ENCODE assay signal across 29 mouse cellular contexts in the genomic region with DNA sequence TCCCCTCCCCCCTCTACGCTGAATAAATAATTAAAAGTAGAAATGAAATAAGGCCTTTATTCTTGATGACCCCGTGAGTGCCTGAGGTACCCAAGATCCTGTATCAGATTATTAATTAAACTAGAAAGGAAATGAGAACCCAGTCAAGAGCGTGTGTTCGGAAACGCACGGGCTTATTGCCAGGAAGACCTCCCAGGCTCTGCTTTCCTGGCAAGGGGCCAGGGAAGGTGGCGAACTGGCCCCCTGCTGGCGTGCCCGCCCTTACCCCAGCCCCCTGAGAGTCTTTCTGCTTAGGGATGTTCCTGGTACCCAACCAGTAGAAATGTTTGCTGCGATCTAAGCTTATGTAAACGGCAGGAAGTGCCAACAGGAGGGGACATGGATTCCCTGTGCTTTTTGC. TPM values are rescaled to one million over a fixed set of nuclear protein-coding genes. Genes with fewer than 3 reads are reported as not detected.
A peak's percentile ranks its signal among the peaks of the same experiment; 100 is the strongest.
DNase-seq lines count a peak whose midpoint lies in the region; ATAC-seq and TF ChIP-seq lines count a peak whose summit lies in the region.
"Had no signal": no experiment of that assay in that cellular context is flagged by ENCODE, and none has a peak within 500 bp of the region (broad histone marks: within the 10 kb centered on the region; RNA-seq: fewer than 3 reads in every experiment).

No protein-coding gene starts in this region.

- no peak overlapping the region for H3K4me3 ChIP-seq in embryonic facial prominence, embryonic 14.5 days (ENCODE audit: low read depth, low read length)
- H3K4me3 ChIP-seq in embryonic facial prominence, embryonic 10.5 days: no peak overlapping the region
- no peak overlapping the region for H3K4me3 ChIP-seq in limb, embryonic 14.5 days (replicated peaks; ENCODE audit: low read length)
- no peak overlapping the region for H3K4me3 ChIP-seq in limb, embryonic 10.5 days
- H3K4me3 ChIP-seq: embryonic facial prominence, embryonic 13.5 days; erythroblast, embryonic 14.5 days; forebrain, embryonic 13.5 days; heart, adult 2 months; heart, embryonic 13.5 days; limb, embryonic 15.5 days; liver, embryonic 13.5 days; neural tube, embryonic 12.5 days had no signal

- no peak overlapping the region for H3K9ac ChIP-seq in embryonic facial prominence, embryonic 14.5 days (ENCODE audit: low read depth, low read length)
- H3K9ac ChIP-seq in limb, embryonic 14.5 days (ENCODE audit: low read depth, low read length, severe bottlenecking): no peak overlapping the region
- H3K9ac ChIP-seq: embryonic facial prominence, embryonic 13.5 days; forebrain, embryonic 13.5 days; heart, embryonic 13.5 days; hindbrain, embryonic 14.5 days; limb, embryonic 15.5 days; liver, embryonic 13.5 days; neural tube, embryonic 12.5 days had no signal

- no peak for DNase-seq in embryonic facial prominence, embryonic 14.5 days (ENCODE audit: low spot score)
- no peak for DNase-seq in embryonic facial prominence, embryonic 10.5 days (ENCODE audit: low spot score)
- peak; percentile 30 for DNase-seq in kidney, adult 9 months
- DNase-seq in kidney, adult 11 months: no peak
- DNase-seq in limb, embryonic 14.5 days (ENCODE audit: low spot score): no peak
- no peak for DNase-seq in limb, embryonic 10.5 days (ENCODE audit: low spot score)
- peak; percentile 31 to 48 for DNase-seq in kidney, postnatal 36 days
- DNase-seq: adrenal gland, postnatal 10 days; cerebellum, adult 9-10 months; embryo, embryonic 11 days; gastrocnemius, postnatal 36 days; heart, adult 2 months; heart, postnatal 10 days; liver, embryonic 13.5 days; lung, adult 18-20 months; lung, postnatal 36 days; right cerebral cortex, postnatal 14 days; thymus, postnatal 4 days had no signal

- 0 out of 2 replicates have a peak, but pooled peaks cover 7% of the 10 kb centered on the region for H3K36me3 ChIP-seq in embryonic facial prominence, embryonic 14.5 days (ENCODE audit: control insufficient read depth, insufficient read depth, low read length)
- H3K36me3 ChIP-seq in embryonic facial prominence, embryonic 10.5 days (replicated peaks): peaks cover 9% of the 10 kb centered on the region
- no peaks in the 10 kb centered on the region for H3K36me3 ChIP-seq in limb, embryonic 14.5 days (ENCODE audit: control insufficient read depth, insufficient read depth, low read length)
- H3K36me3 ChIP-seq in limb, embryonic 10.5 days: peaks cover 10% of the 10 kb centered on the region
- H3K36me3 ChIP-seq: neural tube, embryonic 12.5 days had no signal

- no peak overlapping the region for H3K27ac ChIP-seq in embryonic facial prominence, embryonic 14.5 days (replicated peaks; ENCODE audit: low read depth, low read length)
- no peak overlapping the region for H3K27ac ChIP-seq in embryonic facial prominence, embryonic 10.5 days (replicated peaks)
- 0 out of 2 replicates have a peak overlapping the region, but pooled peaks have one; percentile 13 for H3K27ac ChIP-seq in limb, embryonic 14.5 days (replicated peaks; ENCODE audit: low read depth, low read length)
- no peak overlapping the region for H3K27ac ChIP-seq in limb, embryonic 10.5 days
- H3K27ac ChIP-seq: embryonic facial prominence, embryonic 13.5 days; forebrain, embryonic 13.5 days; heart, adult 2 months; heart, embryonic 13.5 days; hindbrain, embryonic 14.5 days; limb, embryonic 15.5 days; liver, embryonic 13.5 days; neural tube, embryonic 12.5 days had no signal

- H3K27me3 ChIP-seq in embryonic facial prominence, embryonic 14.5 days (replicated peaks; ENCODE audit: control insufficient read depth, insufficient read depth, low read length): no peaks in the 10 kb centered on the region
- no peaks in the 10 kb centered on the region for H3K27me3 ChIP-seq in embryonic facial prominence, embryonic 10.5 days (replicated peaks; ENCODE audit: low read depth, poor library complexity, severe bottlenecking)
- H3K27me3 ChIP-seq in limb, embryonic 14.5 days (ENCODE audit: control insufficient read depth, insufficient read depth, low read length): no peaks in the 10 kb centered on the region
- H3K27me3 ChIP-seq in limb, embryonic 10.5 days (ENCODE audit: low read depth, poor library complexity, severe bottlenecking): no peaks in the 10 kb centered on the region
- H3K27me3 ChIP-seq: forebrain, embryonic 13.5 days; heart, embryonic 13.5 days; limb, embryonic 15.5 days; liver, embryonic 13.5 days; neural tube, embryonic 12.5 days; Patski had no signal

- TF ChIP-seq POLR2A in limb, embryonic 14.5 days (IDR thresholded peaks at IDR 0.05; ENCODE audit: borderline replicate concordance, extremely low read depth, insufficient read depth, insufficient read length): no peak

- peaks cover 13% of the 10 kb centered on the region for H3K9me3 ChIP-seq in embryonic facial prominence, embryonic 14.5 days (ENCODE audit: control insufficient read depth, low read length)
- peaks cover 16% of the 10 kb centered on the region for H3K9me3 ChIP-seq in embryonic facial prominence, embryonic 10.5 days
- H3K9me3 ChIP-seq in limb, embryonic 14.5 days (ENCODE audit: control insufficient read depth, low read length): no peaks in the 10 kb centered on the region
- H3K9me3 ChIP-seq in limb, embryonic 10.5 days (replicated peaks): no peaks in the 10 kb centered on the region; the same call in 1 of the 2 replicates

- no peaks in the 10 kb centered on the region for H3K4me1 ChIP-seq in embryonic facial prominence, embryonic 14.5 days (ENCODE audit: control insufficient read depth, insufficient read depth, low read length)
- H3K4me1 ChIP-seq in embryonic facial prominence, embryonic 10.5 days: no peaks in the 10 kb centered on the region
- 0 out of 2 replicates have a peak, but pooled peaks cover 5% of the 10 kb centered on the region for H3K4me1 ChIP-seq in limb, embryonic 14.5 days (ENCODE audit: control insufficient read depth, insufficient read depth, low read length)
- peaks cover 4% of the 10 kb centered on the region; the same call in 1 of the 2 replicates for H3K4me1 ChIP-seq in limb, embryonic 10.5 days
- H3K4me1 ChIP-seq: liver, embryonic 13.5 days; neural tube, embryonic 12.5 days had no signal

- 75% methylated on average over 11 of the region's 11 CpGs for WGBS in embryonic facial prominence, embryonic 14.5 days
- WGBS in embryonic facial prominence, embryonic 10.5 days: 90% methylated on average over 11 of the region's 11 CpGs
- 48% methylated on average over 11 of the region's 11 CpGs for WGBS in limb, embryonic 14.5 days
- WGBS in limb, embryonic 10.5 days: 87% methylated on average over 11 of the region's 11 CpGs

- no peak overlapping the region for H3K4me2 ChIP-seq in embryonic facial prominence, embryonic 14.5 days (ENCODE audit: low read depth, low read length)
- H3K4me2 ChIP-seq in limb, embryonic 14.5 days (replicated peaks; ENCODE audit: low read depth, low read length, severe bottlenecking): no peak overlapping the region
- H3K4me2 ChIP-seq: embryonic facial prominence, embryonic 13.5 days; forebrain, embryonic 13.5 days; heart, embryonic 13.5 days; hindbrain, embryonic 14.5 days; limb, embryonic 15.5 days; liver, embryonic 13.5 days; midbrain, embryonic 11.5 days; neural tube, embryonic 12.5 days had no signal

- 0 out of 2 replicates have a peak, but pooled peaks have one; percentile 13 for ATAC-seq in embryonic facial prominence, embryonic 14.5 days (ENCODE audit: low read depth)
- no peak for ATAC-seq in limb, embryonic 14.5 days (ENCODE audit: low FRiP score, low read depth)
- ATAC-seq: forebrain, embryonic 13.5 days; intestine, postnatal 0 days; midbrain, embryonic 16.5 days; Patski had no signal

RNA-seq across cellular contexts. Expression of a gene that starts 49.2 kb away (rescaled TPM):
- polyA plus RNA-seq in embryonic facial prominence, embryonic 14.5 days (2014; fragmentation: Nextera tagmentation; extraction: Ambion mirVana): 24.6 and 25.0 TPM in 2 replicates
- 22.0 and 22.8 TPM in 2 replicates for polyA plus RNA-seq in embryonic facial prominence, embryonic 10.5 days (2016; fragmentation: Nextera tagmentation; extraction: Ambion mirVana)
- 72.9 and 81.9 TPM in 2 replicates for polyA plus RNA-seq in limb, embryonic 14.5 days (2012; rRNA removed)
- 22.0 and 24.6 TPM in 2 replicates for polyA plus RNA-seq in limb, embryonic 14.5 days (2014; fragmentation: Nextera tagmentation; extraction: Ambion mirVana)
- 20.9 and 21.2 TPM in 2 replicates for polyA plus RNA-seq in limb, embryonic 10.5 days (2016; fragmentation: Nextera tagmentation; extraction: Ambion mirVana)

Comparison
In these comparisons a context has a peak if more than half of its experiments do, and no peak if none do; other contexts are left out.
1. DNase-seq: peak in kidney, adult 9 months (single experiment) and kidney, postnatal 36 days (2 of 2); none in embryonic facial prominence, embryonic 14.5 days (single experiment), embryonic facial prominence, embryonic 10.5 days (single experiment), kidney, adult 11 months (single experiment), limb, embryonic 14.5 days (single experiment) and limb, embryonic 10.5 days (single experiment).